Mouse (Mus musculus) ovary, postnatal 14 days (tissue): ENCODE measurements at regions not wholly inside any gene's neighbourhood (a gene's known extent, or its start where the extent isn't known, plus 50 kb on each side); places are given as distances from the start of the nearest gene placed in this dataset.
A peak's percentile ranks its signal among the peaks of the same experiment; 100 is the strongest.

ENCODE experiments used
- DNase-seq: peaks from one replicate; pipeline ENCODE4 v3.0.0; 2022; ENCODE audit warnings: low spot score

GRCm38 (mm10) chr11:20882756-20883155 lies 51.9 kb upstream of the Lgalsl start:
- no peak for DNase-seq

- no peak for DNase-seq
These were observed 53.1 kb upstream of the Lgalsl start for GRCm38 (mm10) chr11:20883907-20884306.

- no peak for DNase-seq
These were observed 56.2 kb upstream of the Lgalsl start for GRCm38 (mm10) chr11:20887044-20887443.

- DNase-seq, result no peak
These were observed 59.6 kb upstream of the Lgalsl start for GRCm38 (mm10) chr11:20890479-20890878.

GRCm38 (mm10) chr11:20891711-20892110 lies 60.9 kb upstream of the Lgalsl start:
- no peak for DNase-seq

- DNase-seq, result no peak
These were observed 65.6 kb upstream of the Lgalsl start for GRCm38 (mm10) chr11:20896277-20897123.

GRCm38 (mm10) chr11:20897468-20897867 lies 66.6 kb upstream of the Lgalsl start:
- DNase-seq, result no peak

- no peak for DNase-seq
These were observed 67.7 kb upstream of the Lgalsl start for GRCm38 (mm10) chr11:20898558-20898957.

GRCm38 (mm10) chr11:20899766-20900165 lies 68.9 kb upstream of the Lgalsl start:
- DNase-seq, result no peak

- DNase-seq, result no peak
These were observed 71.1 kb upstream of the Lgalsl start for GRCm38 (mm10) chr11:20902001-20902400.

GRCm38 (mm10) chr11:20902910-20903309 lies 72.1 kb upstream of the Lgalsl start:
- no peak for DNase-seq

- DNase-seq, result no peak
These were observed 77.1 kb upstream of the Lgalsl start for GRCm38 (mm10) chr11:20907996-20908395.

GRCm38 (mm10) chr11:20908471-20908870 lies 77.6 kb upstream of the Lgalsl start:
- no peak for DNase-seq

GRCm38 (mm10) chr11:20913042-20913441 lies 82.2 kb upstream of the Lgalsl start:
- DNase-seq, result no peak

GRCm38 (mm10) chr11:20913598-20914296 lies 82.9 kb upstream of the Lgalsl start:
- DNase-seq, result peak; percentile 83

GRCm38 (mm10) chr11:20914297-20914997 lies 83.6 kb upstream of the Lgalsl start:
- DNase-seq, result no peak

- no peak for DNase-seq
These were observed 84.3 kb upstream of the Lgalsl start for GRCm38 (mm10) chr11:20915182-20915602.

- no peak for DNase-seq
These were observed 85.0 kb upstream of the Lgalsl start for GRCm38 (mm10) chr11:20915687-20916432.

- no peak for DNase-seq
These were observed 85.6 kb upstream of the Lgalsl start for GRCm38 (mm10) chr11:20916473-20916911.

GRCm38 (mm10) chr11:20916961-20917360 lies 86.1 kb upstream of the Lgalsl start:
- no peak for DNase-seq

- no peak for DNase-seq
These were observed 86.6 kb upstream of the Lgalsl start for GRCm38 (mm10) chr11:20917483-20917882.

- DNase-seq, result no peak
These were observed 92.3 kb upstream of the Lgalsl start for GRCm38 (mm10) chr11:20923115-20923514.
